Mouse (Mus musculus) liver, embryonic 11.5 days (tissue): ENCODE results near the gene Atp8a2. TPM values are rescaled to one million over a fixed set of nuclear protein-coding genes. Genes with fewer than 3 reads are reported as not detected.
"Not testable (repeated sequence)": the region's sequence is repeated elsewhere in the genome, so short reads cannot be mapped to it uniquely, and the experiment has no call there.

Experiments used
- ATAC-seq: fragments of 200-750 bp; cut with Nextera tagmentation; replicated peaks from 2 replicates; pipeline ENCODE4 v1.8.0; 2017; ENCODE audit warnings: moderate number of reproducible peaks, mild to moderate bottlenecking, moderate TSS enrichment, moderate library complexity; ENCODE audit not compliant: low FRiP score
- DNase-seq: peaks from one replicate; pipeline ENCODE4 v3.0.0-alpha.2; 2017; ENCODE audit warnings: low spot score
- H3K27ac ChIP-seq: fragments of 300-500 bp; sonication (generic); 2 replicates; pipeline ENCODE4 v1.5.1; 2014; ENCODE audit warnings: mild to moderate bottlenecking, low read depth, low read length, control low read depth
- H3K27me3 ChIP-seq: fragments of 300-500 bp; sonication (generic); replicated peaks from 2 replicates; pipeline ENCODE4 v1.6.1; 2014; ENCODE audit warnings: low read length, mixed read lengths; ENCODE audit not compliant: control insufficient read depth, insufficient read depth
- H3K36me3 ChIP-seq: fragments of 300-500 bp; sonication (generic); 2 replicates; pipeline ENCODE4 v1.6.1; 2014; ENCODE audit warnings: mild to moderate bottlenecking, low read length, moderate library complexity, mixed read lengths; ENCODE audit not compliant: control insufficient read depth, insufficient read depth
- H3K4me1 ChIP-seq: fragments of 300-500 bp; sonication (generic); replicated peaks from 2 replicates; pipeline ENCODE4 v1.6.1; 2014; ENCODE audit warnings: low read length, mixed read lengths; ENCODE audit not compliant: control insufficient read depth, insufficient read depth
- H3K4me2 ChIP-seq: fragments of 300-500 bp; sonication (generic); 2 replicates; pipeline ENCODE4 v1.6.1; 2014; ENCODE audit warnings: mild to moderate bottlenecking, control low read depth, moderate library complexity
- H3K4me3 ChIP-seq: fragments of 300-500 bp; sonication (generic); 2 replicates; pipeline ENCODE4 v1.5.1; 2014; ENCODE audit warnings: low read depth, low read length, control low read depth
- H3K9ac ChIP-seq: fragments of 300-500 bp; sonication (generic); 2 replicates; pipeline ENCODE4 v1.6.1; 2014; ENCODE audit warnings: low read depth, low read length, control low read depth
- H3K9me3 ChIP-seq: fragments of 300-500 bp; sonication (generic); 2 replicates; pipeline ENCODE4 v1.6.1; 2016; ENCODE audit warnings: low read length, inconsistent platforms, mixed read lengths; ENCODE audit not compliant: control insufficient read depth
- WGBS: fragments of 180-500 bp; shearing (Covaris S2); extraction: QIAGEN DNeasy Blood & Tissue Kit; methylation state at CpG from one replicate; pipeline ENCODE4 v1.1.7; 2014; 5-methylcytosine and 5-hydroxymethylcytosine counted together
- polyA plus RNA-seq: library from polyadenylated mRNA; unstranded; fragments of >200 nt; fragmentation: Nextera tagmentation; extraction: Ambion mirVana; gene quantifications from 2 replicates; pipeline ENCODE4 v1.2.1, GENCODE M21; 2014

Atp8a2 gene
- polyA plus RNA-seq, 1 experiment from 2014 or later = 2.2 TPM

DNA sequence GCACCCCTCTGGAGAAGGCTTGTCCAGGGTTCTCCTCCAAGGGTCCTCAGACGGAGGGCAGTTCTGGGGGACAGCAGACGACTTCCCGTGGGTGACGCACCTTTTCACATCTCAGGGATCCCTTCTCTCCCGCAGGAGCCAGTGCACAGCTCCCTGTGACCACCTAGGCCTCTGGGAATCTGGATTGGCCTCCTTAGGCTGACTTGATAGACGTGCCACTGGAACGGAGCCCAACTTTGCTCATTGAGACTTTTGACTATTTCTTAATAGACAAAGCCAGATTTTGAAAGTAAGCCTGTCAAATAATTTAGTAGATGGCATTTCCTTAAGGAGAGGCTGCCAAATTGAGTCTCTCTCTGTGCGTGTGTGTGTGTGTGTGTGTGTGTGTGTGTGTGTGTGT is 570.3 kb downstream of the Atp8a2 start:
- no peak for ATAC-seq
- peaks cover 33% of the 10 kb centered on the region for H3K27me3 ChIP-seq
- no peaks in the 10 kb centered on the region for H3K9me3 ChIP-seq
- DNase-seq = no peak
- peak overlapping the region; percentile 59 for H3K4me3 ChIP-seq
- peak overlapping the region; percentile 76 for H3K4me2 ChIP-seq
- H3K4me1 ChIP-seq = 0 out of 2 replicates have a peak, but pooled peaks cover 3% of the 10 kb centered on the region
- no peak overlapping the region for H3K27ac ChIP-seq
- 43% methylated on average over 8 of the region's 8 CpGs for WGBS
- no peak overlapping the region for H3K9ac ChIP-seq
- H3K36me3 ChIP-seq = no peaks in the 10 kb centered on the region

DNA sequence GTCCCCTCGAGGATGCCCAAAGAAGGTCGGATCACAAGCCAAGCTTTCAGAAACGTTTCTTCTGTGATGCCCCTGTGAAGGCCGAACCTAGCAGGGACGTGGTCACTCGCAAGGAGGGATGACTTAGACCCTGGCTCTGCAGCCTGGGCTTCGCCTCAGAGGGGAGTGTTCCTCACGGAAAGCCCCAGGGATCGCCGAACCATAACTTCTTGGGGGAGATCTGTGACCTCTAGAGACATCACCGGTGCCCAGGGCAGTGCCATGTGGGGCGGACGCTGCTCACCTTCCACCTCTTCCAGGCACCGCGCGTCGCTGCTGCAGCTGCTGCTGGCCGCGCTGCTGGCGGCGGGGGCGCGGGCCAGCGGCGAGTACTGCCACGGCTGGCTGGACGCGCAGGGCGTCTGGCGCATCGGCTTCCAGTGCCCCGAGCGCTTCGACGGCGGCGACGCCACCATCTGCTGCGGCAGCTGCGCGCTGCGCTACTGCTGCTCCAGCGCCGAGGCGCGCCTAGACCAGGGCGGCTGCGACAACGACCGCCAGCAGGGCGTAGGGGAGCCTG is 571.1 kb downstream of the Atp8a2 start:
- Histone ChIP-seq H3K4me3 (peak overlapping the region; percentile 59), H3K4me2 (peak overlapping the region; percentile 76), H3K4me1 (0 out of 2 replicates have a peak, but pooled peaks cover 3% of the 10 kb centered on the region), H3K9ac (peak overlapping the region; percentile 40), H3K27ac (no peak overlapping the region), H3K36me3 (no peaks in the 10 kb centered on the region), H3K27me3 (peaks cover 33% of the 10 kb centered on the region), H3K9me3 (no peaks in the 10 kb centered on the region)
- ATAC-seq = no peak; the same call in 1 of the 2 replicates
- under 1% methylated on average over 50 of the region's 51 CpGs for WGBS
- peak; percentile 58 for DNase-seq

DNA sequence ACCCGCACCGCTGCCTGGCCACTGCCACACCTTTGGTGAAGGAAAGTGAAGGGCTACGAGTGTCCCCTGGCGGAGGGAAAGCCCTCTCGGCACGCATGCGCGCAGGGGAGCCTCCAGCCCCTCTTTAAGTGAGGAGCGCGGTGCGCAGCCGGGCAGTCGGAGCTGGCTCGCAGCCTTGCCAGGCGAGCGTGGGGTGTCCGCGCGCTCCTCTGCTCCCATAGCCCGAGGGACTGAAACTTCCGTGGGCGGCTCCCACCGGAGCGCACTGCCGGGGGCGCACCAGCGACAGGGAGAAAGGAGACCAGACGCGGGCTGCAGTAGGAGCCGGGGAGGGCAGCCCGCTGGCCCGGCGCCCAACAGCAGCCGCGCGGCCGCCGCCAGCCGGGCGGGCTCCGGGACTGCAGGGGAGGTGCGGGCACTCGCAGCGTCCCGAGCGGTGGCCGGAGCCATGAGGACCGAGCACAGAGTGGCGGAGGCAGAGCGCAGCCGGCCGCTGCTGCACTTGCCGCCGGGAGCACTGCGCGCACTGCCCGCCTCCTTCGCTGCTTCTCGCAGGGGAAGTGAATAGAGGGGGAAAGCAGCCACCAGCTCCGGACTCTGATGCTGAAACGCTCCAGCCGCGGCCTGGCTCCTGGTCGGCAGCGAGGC is 571.7 kb downstream of the Atp8a2 start, which contains the start of gene Shisa2:
Gene Shisa2, plus strand, starts transcription at position 151 of the 648 bp plus-strand sequence.
- DNase-seq = peak; percentile 77
- 0 out of 2 replicates have a peak, but pooled peaks cover 3% of the 10 kb centered on the region for H3K4me1 ChIP-seq
- peak; percentile 66 for ATAC-seq
- under 1% methylated on average over 63 of the region's 65 CpGs for WGBS
- H3K27ac ChIP-seq = no peak within 1 kb of the TSS
- H3K4me3 ChIP-seq = peak within 1 kb of the TSS; percentile 59
- H3K27me3 ChIP-seq = peaks cover 33% of the 10 kb centered on the region
- H3K4me2 ChIP-seq = peak within 1 kb of the TSS; percentile 76
- H3K36me3 ChIP-seq = no peaks in the 10 kb centered on the region
- H3K9ac ChIP-seq = peak within 1 kb of the TSS; percentile 40
- no peaks in the 10 kb centered on the region for H3K9me3 ChIP-seq

DNA sequence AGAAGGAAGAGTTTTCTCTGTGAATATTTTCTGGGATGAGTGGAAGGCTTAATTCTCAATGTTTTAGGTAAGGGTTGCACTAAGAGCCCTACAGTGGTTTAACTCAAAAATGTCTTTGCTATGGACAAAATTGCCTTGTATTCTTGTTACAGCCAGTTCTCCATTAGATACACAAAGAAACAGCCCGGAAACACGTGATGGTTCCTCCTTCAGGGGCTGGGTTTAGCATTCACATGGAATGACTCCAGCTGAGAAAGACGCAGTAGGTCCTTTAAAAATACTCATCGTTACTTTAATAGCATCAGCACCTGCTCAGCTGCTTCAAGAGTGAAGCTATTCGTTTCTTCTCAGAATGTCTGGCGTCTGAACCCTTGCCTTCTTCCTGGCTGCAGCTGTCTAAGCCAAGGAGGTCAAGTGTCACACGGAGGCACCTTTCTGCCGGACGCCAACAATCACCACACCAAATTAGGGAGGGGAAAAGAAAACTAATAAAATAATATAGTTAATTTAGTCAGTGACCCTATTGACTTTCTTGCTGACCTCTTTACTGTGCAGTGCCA is 572.6 kb downstream of the Atp8a2 start:
- 44% methylated on average over 9 of the region's 9 CpGs for whole genome bisulfite sequencing
- Histone ChIP-seq H3K36me3 (no peaks in the 10 kb centered on the region), H3K27ac (no peak overlapping the region), H3K4me2 (no peak overlapping the region), H3K4me3 (0 out of 2 replicates have a peak overlapping the region, but pooled peaks have one; percentile 59), H3K9ac (no peak overlapping the region), H3K27me3 (peaks cover 33% of the 10 kb centered on the region), H3K9me3 (no peaks in the 10 kb centered on the region), H3K4me1 (0 out of 2 replicates have a peak, but pooled peaks cover 3% of the 10 kb centered on the region)
- no peak for DNase-seq
- no peak for ATAC-seq

DNA sequence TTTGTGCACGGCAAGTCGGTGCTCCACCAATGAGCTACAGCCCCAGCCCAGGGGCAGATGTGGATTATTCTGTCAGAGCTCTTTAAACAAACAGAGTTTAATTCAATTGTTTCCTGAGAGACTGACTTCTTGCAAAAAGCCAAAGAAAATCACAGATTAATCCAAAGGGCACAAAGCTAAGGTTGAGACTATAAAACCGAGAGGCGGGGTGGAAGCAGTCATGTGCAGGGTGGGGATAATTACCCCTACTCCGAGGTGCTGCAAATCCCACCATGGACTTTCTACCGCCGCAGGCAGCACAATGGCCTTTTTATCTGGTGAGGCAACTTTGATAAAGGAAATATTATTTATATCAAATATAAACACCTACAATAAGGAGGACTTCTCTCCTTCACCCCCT is 580.2 kb downstream of the Atp8a2 start:
- no peaks in the 10 kb centered on the region for H3K27me3 ChIP-seq
- no peak overlapping the region for H3K4me2 ChIP-seq
- no peaks in the 10 kb centered on the region for H3K4me1 ChIP-seq
- no peaks in the 10 kb centered on the region for H3K9me3 ChIP-seq
- WGBS = 86% methylated on average over 7 of the region's 7 CpGs
- H3K9ac ChIP-seq = no peak overlapping the region
- no peaks in the 10 kb centered on the region for H3K36me3 ChIP-seq
- DNase-seq (no peak), ATAC-seq (no peak)
- no peak overlapping the region for H3K27ac ChIP-seq
- H3K4me3 ChIP-seq = no peak overlapping the region

DNA sequence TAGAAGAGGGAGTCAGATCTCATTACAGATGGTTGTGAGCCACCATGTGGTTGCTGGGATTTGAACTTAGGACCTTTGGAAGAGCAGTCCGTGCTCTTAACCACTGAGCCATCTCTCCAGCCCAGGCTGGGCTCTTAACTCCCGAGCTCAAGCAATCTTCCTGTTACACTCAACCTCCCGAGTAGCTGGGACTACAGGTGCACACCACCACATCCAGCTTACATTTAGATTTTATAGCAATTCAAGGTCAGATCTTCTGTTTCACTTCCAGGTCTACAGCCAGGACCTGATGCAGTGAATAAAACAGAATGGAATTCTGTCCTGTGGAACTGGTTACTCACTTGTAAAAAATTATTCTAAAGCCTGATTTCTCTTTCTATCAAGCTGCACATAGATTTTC is 582.8 kb downstream of the Atp8a2 start:
- not testable (repeated sequence) for H3K27ac ChIP-seq, H3K27me3 ChIP-seq, H3K4me2 ChIP-seq, H3K4me1 ChIP-seq, H3K36me3 ChIP-seq, DNase-seq, ATAC-seq, H3K9ac ChIP-seq, H3K9me3 ChIP-seq, H3K4me3 ChIP-seq
- 74% methylated on average over 3 of the region's 3 CpGs for WGBS

DNA sequence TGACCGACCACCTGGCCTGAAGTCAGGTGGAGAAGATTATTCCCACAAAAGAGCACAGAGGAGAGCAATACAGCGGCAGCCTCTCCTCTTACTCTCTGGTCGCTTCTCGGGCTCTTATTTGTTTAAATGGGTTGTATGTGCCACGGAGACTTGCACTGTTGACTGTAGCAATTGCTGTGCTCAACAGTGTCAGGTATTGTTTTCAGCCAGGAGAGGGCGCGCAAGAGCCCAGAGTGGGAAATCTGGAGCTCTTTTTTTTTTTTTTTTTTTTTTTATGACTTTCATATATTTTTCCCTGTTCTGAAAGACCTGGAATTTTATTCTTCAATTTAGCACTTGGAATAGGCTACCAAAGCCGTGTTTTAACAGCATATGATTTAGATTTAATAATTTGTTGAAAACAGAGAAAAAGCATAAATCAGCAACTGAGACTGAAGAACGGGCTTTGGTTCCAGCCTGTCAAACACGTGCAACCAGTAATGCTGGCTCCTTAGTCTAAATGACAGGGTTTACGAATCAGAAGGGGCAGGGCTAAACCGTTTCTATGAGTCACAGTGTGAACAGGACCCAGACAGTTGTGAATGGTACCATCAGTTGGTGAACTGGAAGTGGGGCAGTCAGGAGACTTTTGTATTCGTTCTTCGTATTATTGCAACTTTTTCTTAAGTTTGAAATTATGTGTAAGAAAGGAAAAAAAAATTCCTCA is 583.9 kb downstream of the Atp8a2 start:
- Histone ChIP-seq H3K36me3 (no peaks in the 10 kb centered on the region), H3K4me1 (no peaks in the 10 kb centered on the region), H3K9me3 (no peaks in the 10 kb centered on the region), H3K4me3 (no peak overlapping the region), H3K4me2 (no peak overlapping the region), H3K27me3 (no peaks in the 10 kb centered on the region), H3K27ac (no peak overlapping the region), H3K9ac (no peak overlapping the region)
- ATAC-seq = no peak
- WGBS = 50% methylated on average over 14 of the region's 14 CpGs
- DNase-seq = no peak

DNA sequence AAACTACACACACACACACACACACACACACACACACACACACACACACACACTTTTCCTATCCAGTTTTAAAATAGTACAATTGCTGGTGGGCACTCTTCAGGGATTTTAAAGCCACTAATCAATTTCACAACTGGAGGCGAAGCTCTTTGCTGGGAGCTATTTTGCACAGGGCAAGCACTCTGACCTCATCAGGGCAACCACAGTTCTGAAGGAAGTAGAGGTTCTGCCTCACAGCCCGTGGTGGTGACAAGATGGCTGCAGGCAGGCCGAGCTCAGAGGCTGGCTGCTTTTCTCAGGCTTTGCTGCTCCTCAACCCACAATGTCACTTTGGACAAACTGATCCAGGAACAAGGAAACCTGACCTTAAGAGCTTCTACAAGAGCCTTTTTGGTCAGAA is 590.0 kb downstream of the Atp8a2 start:
- Histone ChIP-seq H3K27ac (no peak overlapping the region), H3K27me3 (no peaks in the 10 kb centered on the region)

More for the DNA sequence above, 590.0 kb downstream of the Atp8a2 start:
- no peak for DNase-seq
- Histone ChIP-seq H3K4me1 (no peaks in the 10 kb centered on the region), H3K9ac (no peak overlapping the region), H3K4me3 (no peak overlapping the region), H3K9me3 (no peaks in the 10 kb centered on the region), H3K4me2 (no peak overlapping the region), H3K36me3 (no peaks in the 10 kb centered on the region)
- ATAC-seq = no peak
- 45% methylated on average over 3 of the region's 3 CpGs for WGBS
